Mouse (Mus musculus) liver, embryonic 13.5 days (tissue): ENCODE measurements around the gene Spout1. TPM values are rescaled to one million over a fixed set of nuclear protein-coding genes. Genes with fewer than 3 reads are reported as not detected.

Source experiments
- ATAC-seq: fragments of 200-750 bp; cut with Nextera tagmentation; 2 replicates; pipeline ENCODE4 v1.8.0; 2017; ENCODE audit warnings: low read depth, mild to moderate bottlenecking, moderate number of reproducible peaks, moderate library complexity
- DNase-seq: peaks from one replicate; pipeline ENCODE4 v3.0.0; 2022
- H3K27ac ChIP-seq: fragments of 300-500 bp; sonication (generic); 2 replicates; pipeline ENCODE4 v1.5.1; 2015; ENCODE audit warnings: moderate library complexity, mild to moderate bottlenecking, inconsistent platforms
- H3K27me3 ChIP-seq: fragments of 300-500 bp; sonication (generic); 2 replicates; pipeline ENCODE4 v1.6.1; 2015; ENCODE audit warnings: mild to moderate bottlenecking, inconsistent platforms
- H3K36me3 ChIP-seq: fragments of 300-500 bp; sonication (generic); 2 replicates; pipeline ENCODE4 v1.6.1; 2015; ENCODE audit warnings: mild to moderate bottlenecking, inconsistent platforms
- H3K4me1 ChIP-seq: fragments of 300-500 bp; sonication (generic); replicated peaks from 2 replicates; pipeline ENCODE4 v1.6.1; 2015; ENCODE audit warnings: inconsistent platforms
- H3K4me2 ChIP-seq: fragments of 300-500 bp; sonication (generic); 2 replicates; pipeline ENCODE4 v1.6.1; 2015; ENCODE audit warnings: inconsistent platforms, mild to moderate bottlenecking, moderate library complexity
- H3K4me3 ChIP-seq: fragments of 300-500 bp; sonication (generic); replicated peaks from 2 replicates; pipeline ENCODE4 v1.5.1; 2015; ENCODE audit warnings: mild to moderate bottlenecking, inconsistent platforms
- H3K9ac ChIP-seq: fragments of 300-500 bp; sonication (generic); 2 replicates; pipeline ENCODE4 v1.6.1; 2015; ENCODE audit warnings: mild to moderate bottlenecking, inconsistent platforms
- H3K9me3 ChIP-seq: fragments of 300-500 bp; sonication (generic); replicated peaks from 2 replicates; pipeline ENCODE4 v1.6.1; 2016; ENCODE audit warnings: inconsistent platforms
- WGBS: fragments of 180-500 bp; shearing (Covaris S2); methylation state at CpG from one replicate; pipeline ENCODE4 v1.1.7; 2015; ENCODE audit not compliant: insufficient replicate concordance; 5-methylcytosine and 5-hydroxymethylcytosine counted together
- polyA plus RNA-seq: library from polyadenylated mRNA; unstranded; fragments of >200 nt; fragmentation: Nextera tagmentation; extraction: Ambion mirVana; gene quantifications from 2 replicates; pipeline ENCODE4 v1.2.1, GENCODE M21; 2015

The Spout1 gene
- 40.5 and 42.5 TPM in 2 replicates for polyA plus RNA-seq

DNA sequence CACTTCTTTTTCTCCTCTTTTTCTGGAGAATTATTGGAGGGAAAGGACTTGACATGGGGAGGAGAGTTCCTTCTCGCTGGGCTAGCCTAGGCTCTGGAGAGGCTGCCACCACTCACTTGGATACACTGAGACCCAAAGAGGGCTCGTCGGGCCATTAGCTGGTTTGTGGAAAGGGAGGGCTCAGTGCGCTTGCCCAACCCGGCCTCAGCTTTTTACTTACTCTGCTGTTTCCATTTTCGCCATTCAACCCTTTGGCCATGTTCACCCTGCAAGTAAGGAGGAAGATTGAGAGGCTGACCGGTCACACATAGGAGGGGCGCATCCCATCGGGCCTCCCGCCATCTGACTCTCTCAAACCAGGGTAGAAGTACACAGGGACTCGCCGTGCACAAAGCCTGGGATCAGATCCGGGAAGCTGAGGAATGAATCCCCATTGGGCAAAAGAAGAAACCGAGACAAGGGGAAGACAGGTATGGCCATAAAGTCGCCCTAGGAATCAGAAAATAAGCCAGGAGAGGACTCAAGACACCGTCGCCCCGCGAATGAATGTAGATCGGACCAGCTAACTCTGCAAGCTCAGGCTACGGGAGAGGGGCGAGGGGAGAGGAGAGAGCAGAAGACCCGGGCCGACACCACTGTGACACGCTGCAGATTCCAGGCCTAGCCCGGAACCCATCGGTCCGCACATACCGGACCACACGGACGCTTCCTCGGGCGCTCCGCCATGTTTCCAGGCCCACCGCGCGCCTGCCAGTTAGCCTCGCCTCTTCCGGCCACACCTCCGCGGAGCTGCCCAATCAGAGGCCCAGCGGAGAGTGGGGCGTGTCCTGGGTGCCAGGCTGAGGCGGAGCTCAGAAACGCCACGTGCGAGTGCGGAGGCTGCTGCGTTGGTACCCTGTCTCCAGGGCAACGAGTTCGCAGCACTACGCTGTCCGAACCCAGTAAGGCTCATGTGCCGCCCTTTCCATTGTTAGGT, at the start of gene Spout1:
Gene Spout1 (minus strand): TSS at position 760 of the 976 bp plus-strand sequence.
- under 1% methylated on average over 54 of the region's 54 CpGs for WGBS
- Histone ChIP-seq H3K9ac (peak within 1 kb of the TSS; percentile 81), H3K4me2 (peak within 1 kb of the TSS; percentile 91), H3K36me3 (peaks cover 44% of the 10 kb centered on the region), H3K4me3 (peak within 1 kb of the TSS; percentile 80), H3K9me3 (peaks cover 6% of the 10 kb centered on the region), H3K27me3 (no peaks in the 10 kb centered on the region), H3K27ac (peak within 1 kb of the TSS; percentile 53), H3K4me1 (peaks cover 33% of the 10 kb centered on the region)
- ATAC-seq (peak; percentile 94), DNase-seq (peak; percentile 94)

DNA sequence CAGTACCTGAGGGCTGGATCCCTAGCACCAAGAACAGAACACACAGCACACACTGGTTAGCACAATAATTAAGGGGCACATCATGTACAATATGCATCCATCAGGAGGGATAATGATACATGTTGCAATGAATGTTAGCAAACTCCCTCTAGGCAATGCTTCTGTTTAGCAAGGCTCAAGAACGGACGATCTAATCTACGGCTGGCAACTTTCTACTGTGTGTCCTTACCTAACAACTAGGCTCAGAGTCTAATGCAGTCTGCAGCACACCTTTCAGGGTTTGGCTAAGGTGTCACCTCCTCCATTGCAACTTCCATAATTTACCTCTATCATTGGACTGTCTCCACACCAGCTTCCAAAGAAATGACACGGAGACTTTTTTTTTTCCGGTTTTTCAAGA, 38.0 kb upstream of the Spout1 start:
- Histone ChIP-seq H3K9me3 (no peaks in the 10 kb centered on the region; the same call in 1 of the 2 replicates), H3K27me3 (no peaks in the 10 kb centered on the region), H3K27ac (no peak overlapping the region), H3K4me3 (no peak overlapping the region), H3K9ac (no peak overlapping the region), H3K4me1 (no peaks in the 10 kb centered on the region; the same call in 1 of the 2 replicates), H3K4me2 (no peak overlapping the region), H3K36me3 (no peaks in the 10 kb centered on the region)
- DNase-seq = no peak
- 82% methylated on average over 5 of the region's 5 CpGs for WGBS
- no peak for ATAC-seq

DNA sequence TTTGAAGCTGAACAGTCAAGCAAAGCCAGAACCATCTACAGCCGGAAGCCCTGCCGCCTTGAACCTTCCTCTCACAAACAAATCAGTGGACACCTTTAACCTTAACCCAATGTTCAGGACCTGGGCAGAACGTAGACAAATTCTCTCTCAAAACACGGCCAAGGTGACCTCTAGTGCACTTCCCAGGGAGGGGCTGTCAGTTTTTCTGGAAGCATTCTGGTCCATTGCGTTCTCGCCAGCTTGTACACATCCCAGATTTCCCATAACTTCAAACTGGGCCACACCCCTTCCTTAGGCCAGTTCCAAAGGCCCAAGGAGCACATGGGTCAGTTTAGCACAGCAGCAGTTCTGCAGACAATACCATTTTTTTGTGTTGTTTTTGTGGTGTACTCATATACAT, 37.2 kb upstream of the Spout1 start:
- Histone ChIP-seq H3K27ac (no peak overlapping the region), H3K4me2 (no peak overlapping the region), H3K9me3 (no peaks in the 10 kb centered on the region; the same call in 1 of the 2 replicates), H3K4me1 (no peaks in the 10 kb centered on the region; the same call in 1 of the 2 replicates), H3K27me3 (no peaks in the 10 kb centered on the region), H3K36me3 (no peaks in the 10 kb centered on the region), H3K9ac (no peak overlapping the region), H3K4me3 (no peak overlapping the region)
- WGBS = 74% methylated on average over 6 of the region's 6 CpGs
- ATAC-seq (no peak), DNase-seq (no peak)

DNA sequence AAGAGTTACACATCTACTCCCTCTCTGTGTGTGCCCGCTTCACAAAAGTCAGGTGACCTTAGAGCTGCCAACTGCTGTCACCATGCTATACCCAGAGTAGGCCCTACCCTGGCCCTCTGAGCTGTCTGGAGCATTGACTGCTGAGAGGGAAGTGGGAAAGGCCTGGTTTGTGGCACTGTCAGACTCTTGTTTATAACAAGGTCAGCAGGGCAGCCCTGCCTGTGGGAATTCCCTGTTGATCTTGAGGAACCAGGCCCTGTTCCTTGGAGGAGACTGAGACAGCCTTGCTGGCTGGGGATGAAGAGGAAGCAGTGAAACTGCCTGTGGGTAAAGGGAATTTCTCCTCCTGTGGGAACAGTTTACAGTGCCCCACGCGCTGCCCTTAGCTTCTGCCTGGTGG, 36.5 kb upstream of the Spout1 start:
- Histone ChIP-seq H3K4me1 (no peaks in the 10 kb centered on the region; the same call in 1 of the 2 replicates), H3K36me3 (no peaks in the 10 kb centered on the region), H3K9me3 (no peaks in the 10 kb centered on the region; the same call in 1 of the 2 replicates), H3K27ac (peak overlapping the region; percentile 6; the same call in 1 of the 2 replicates), H3K27me3 (no peaks in the 10 kb centered on the region), H3K9ac (no peak overlapping the region), H3K4me2 (no peak overlapping the region), H3K4me3 (no peak overlapping the region)
- DNase-seq (no peak), ATAC-seq (no peak)
- 75% methylated on average over 3 of the region's 3 CpGs for WGBS

DNA sequence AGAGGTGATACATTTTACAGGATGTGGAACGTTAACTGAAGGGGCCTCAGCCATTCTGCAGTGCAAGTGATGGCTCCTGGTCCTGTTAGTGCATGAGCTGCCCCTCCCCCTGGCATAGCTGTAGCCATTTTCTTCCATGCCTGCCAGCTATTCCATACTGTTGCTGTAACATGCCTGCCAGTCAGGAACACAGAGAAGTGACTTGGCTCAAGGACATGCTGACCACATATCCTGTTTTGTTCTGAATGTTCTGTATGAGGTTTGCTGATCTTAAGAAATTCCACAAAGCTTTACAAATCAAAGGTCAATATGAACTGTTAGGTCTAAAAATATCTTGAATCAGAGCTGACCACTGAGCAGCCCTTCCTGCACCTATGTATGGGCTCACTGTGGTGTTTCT, 34.7 kb upstream of the Spout1 start:
- no peaks in the 10 kb centered on the region; the same call in 1 of the 2 replicates for H3K4me1 ChIP-seq
- no peaks in the 10 kb centered on the region for H3K27me3 ChIP-seq
- no peak for ATAC-seq
- no peaks in the 10 kb centered on the region; the same call in 1 of the 2 replicates for H3K9me3 ChIP-seq
- H3K27ac ChIP-seq = 0 out of 2 replicates have a peak overlapping the region, but pooled peaks have one; percentile 50
- H3K4me2 ChIP-seq = no peak overlapping the region
- no peaks in the 10 kb centered on the region for H3K36me3 ChIP-seq
- DNase-seq = no peak
- 52% methylated on average over 1 of the region's 1 CpGs for whole genome bisulfite sequencing
- no peak overlapping the region for H3K9ac ChIP-seq
- no peak overlapping the region for H3K4me3 ChIP-seq

DNA sequence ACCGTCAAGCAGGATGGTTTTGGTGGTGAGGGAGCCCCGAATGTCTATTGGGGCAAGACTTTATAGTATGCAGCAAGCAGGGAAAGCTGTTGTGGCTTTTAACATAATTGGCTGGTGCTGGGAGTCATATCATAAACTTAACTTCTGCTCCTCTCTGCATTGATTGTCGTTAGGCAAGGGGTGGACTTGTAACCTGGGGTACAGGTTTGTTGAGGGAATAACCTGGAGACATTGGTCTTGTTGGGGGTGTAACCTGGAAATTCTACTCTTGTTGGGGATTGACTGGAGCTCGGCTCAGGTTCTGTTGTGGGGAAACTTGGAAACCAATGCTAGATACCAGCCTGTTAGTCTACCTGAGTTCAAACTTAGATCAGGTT, 33.9 kb upstream of the Spout1 start:
- Histone ChIP-seq H3K9me3 (no peaks in the 10 kb centered on the region), H3K9ac (no peak overlapping the region), H3K27me3 (no peaks in the 10 kb centered on the region), H3K27ac (peak overlapping the region; percentile 50; the same call in 1 of the 2 replicates), H3K36me3 (no peaks in the 10 kb centered on the region), H3K4me1 (peaks cover under 1% of the 10 kb centered on the region; the same call in 1 of the 2 replicates), H3K4me3 (no peak overlapping the region), H3K4me2 (no peak overlapping the region)
- DNase-seq (no peak), ATAC-seq (no peak)
- 55% methylated on average over 4 of the region's 4 CpGs for whole genome bisulfite sequencing

DNA sequence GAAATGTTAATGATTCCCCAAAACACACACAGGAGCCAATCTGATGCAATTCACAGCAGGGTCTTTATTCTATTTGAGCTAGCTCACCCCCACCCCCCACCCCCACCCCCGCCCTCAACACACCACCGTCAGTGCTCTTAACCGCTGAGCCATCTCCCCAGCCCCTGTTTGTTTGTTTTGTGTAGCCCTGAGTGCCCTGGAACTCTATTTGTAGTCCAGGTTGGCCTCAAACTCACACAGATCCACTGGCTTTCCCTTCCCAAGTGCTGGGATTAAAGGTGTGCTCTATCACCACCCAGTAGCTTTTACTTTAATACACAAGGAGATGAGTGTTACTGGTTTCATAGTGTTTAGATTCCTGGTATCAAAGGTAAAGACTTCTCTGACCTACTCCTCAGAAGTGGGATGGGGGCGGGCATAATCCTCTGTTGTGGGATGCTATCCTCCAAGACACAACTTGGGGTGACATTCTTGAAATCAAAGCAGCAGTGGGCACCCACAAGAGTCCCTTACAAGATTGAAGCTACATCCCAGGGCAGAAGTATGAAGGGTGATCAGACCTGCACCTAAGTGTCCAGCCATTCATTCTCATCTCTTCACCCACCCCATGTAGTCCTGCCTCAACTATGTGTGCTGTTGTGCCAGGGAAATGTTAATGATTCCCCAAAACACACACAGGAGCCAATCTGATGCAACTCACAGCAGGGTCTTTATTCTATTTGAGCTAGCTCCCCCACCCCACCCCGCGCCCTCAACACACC, 33.3 kb upstream of the Spout1 start:
- Histone ChIP-seq H3K36me3 (no peaks in the 10 kb centered on the region), H3K9me3 (no peaks in the 10 kb centered on the region), H3K4me2 (no peak overlapping the region), H3K4me3 (no peak overlapping the region), H3K4me1 (peaks cover 6% of the 10 kb centered on the region), H3K27ac (peak overlapping the region; percentile 50; the same call in 1 of the 2 replicates), H3K9ac (no peak overlapping the region), H3K27me3 (no peaks in the 10 kb centered on the region)
- 71% methylated on average over 6 of the region's 6 CpGs for WGBS
- ATAC-seq (peak; percentile 50), DNase-seq (no peak)

DNA sequence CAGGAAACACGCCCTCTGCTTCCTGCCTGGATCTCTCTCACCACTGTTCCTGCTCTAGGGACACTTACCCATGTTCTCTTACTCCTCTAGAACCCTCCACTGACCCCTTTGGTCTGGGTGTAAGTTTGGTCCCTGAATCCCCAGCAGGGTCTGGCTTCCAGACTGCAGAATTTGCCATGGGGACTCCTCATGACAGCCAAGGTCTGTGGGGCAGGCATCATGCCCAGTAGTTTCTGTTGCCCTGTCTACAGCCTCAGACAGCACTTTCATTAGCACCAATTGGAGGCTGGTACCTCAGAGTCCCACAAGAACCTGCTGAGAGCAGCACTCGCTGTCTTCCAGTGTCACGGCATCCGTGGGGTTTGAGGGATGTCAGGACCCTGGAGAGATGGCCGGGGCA, 29.6 kb upstream of the Spout1 start:
- no peaks in the 10 kb centered on the region for H3K36me3 ChIP-seq
- ATAC-seq = no peak
- H3K9ac ChIP-seq = no peak overlapping the region
- peaks cover 35% of the 10 kb centered on the region for H3K4me1 ChIP-seq
- DNase-seq = no peak
- no peaks in the 10 kb centered on the region for H3K27me3 ChIP-seq
- H3K4me3 ChIP-seq = no peak overlapping the region
- no peak overlapping the region for H3K27ac ChIP-seq
- no peak overlapping the region for H3K4me2 ChIP-seq
- no peaks in the 10 kb centered on the region for H3K9me3 ChIP-seq
- 66% methylated on average over 5 of the region's 5 CpGs for WGBS

DNA sequence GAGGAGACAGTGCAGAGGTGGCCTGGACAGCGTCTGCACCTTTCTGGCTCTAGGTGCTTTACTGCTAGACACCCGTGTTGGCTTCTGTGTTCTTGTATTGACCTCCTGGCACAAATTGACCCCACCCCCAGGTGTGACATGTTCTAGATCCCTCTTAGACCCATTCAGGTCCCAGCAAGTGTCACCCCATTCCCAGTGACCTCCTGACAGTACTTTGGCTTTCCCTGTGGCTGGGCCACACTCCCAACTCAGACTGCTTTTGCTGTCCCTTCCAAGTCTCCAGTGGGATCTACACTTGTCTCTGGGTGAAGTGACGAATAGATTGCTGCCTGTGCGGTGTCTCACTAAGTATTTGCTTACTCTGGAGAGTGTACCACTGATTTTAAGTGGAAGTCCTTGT, 29.1 kb upstream of the Spout1 start:
- 69% methylated on average over 4 of the region's 4 CpGs for WGBS
- H3K27me3 ChIP-seq = no peaks in the 10 kb centered on the region
- H3K4me3 ChIP-seq = no peak overlapping the region
- H3K4me2 ChIP-seq = no peak overlapping the region
- H3K9ac ChIP-seq = no peak overlapping the region
- DNase-seq = no peak
- no peak overlapping the region for H3K27ac ChIP-seq
- no peaks in the 10 kb centered on the region for H3K9me3 ChIP-seq
- peaks cover 37% of the 10 kb centered on the region for H3K4me1 ChIP-seq
- ATAC-seq = no peak
- H3K36me3 ChIP-seq = no peaks in the 10 kb centered on the region

DNA sequence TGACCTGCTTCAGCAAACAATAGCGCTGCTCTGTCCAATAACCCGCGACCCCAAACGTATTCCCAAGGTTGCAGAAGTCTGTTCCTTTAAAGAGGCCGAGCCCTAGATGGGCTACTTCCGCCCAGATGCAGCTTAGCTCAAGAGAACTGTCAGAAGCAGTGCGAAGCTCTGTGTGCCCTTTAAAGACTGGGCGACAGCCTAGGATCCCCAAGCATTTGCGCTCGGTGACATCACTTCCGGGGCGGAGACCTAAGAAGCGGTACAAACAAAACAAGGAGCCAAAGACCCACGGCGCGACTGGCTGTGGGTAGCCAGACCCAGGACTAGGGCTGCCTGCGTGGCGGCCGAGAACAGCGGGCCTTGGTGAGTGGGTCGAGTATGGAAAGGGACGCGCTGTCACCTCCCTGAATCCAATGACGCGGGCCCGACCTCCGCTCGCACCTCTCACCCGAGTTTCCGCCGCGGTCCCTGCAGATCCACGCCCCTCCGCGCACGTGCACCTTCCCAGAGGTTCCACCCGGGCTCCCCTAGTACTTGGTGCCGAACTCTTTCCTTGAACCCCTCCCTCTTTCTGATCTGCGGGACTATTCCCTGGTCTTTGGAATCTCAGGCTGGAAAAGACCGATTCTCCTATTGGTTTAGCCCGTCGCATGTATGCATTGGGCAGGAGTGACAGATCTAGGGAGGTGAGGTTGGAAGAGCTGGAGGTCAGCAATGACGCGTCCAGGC, 27.5 kb upstream of the Spout1 start, which contains the start of gene Kyat1:
Gene Kyat1 (minus strand): TSS at position 219 of the 729 bp plus-strand sequence.
- 3% methylated on average over 44 of the region's 44 CpGs for WGBS
- Histone ChIP-seq H3K27me3 (no peaks in the 10 kb centered on the region), H3K4me2 (peak within 1 kb of the TSS; percentile 95), H3K36me3 (no peaks in the 10 kb centered on the region), H3K4me1 (peaks cover 37% of the 10 kb centered on the region), H3K9me3 (no peaks in the 10 kb centered on the region), H3K4me3 (peak within 1 kb of the TSS; percentile 82), H3K27ac (peak within 1 kb of the TSS; percentile 72), H3K9ac (peak within 1 kb of the TSS; percentile 76)
- DNase-seq = peak; percentile 85
- ATAC-seq = peak; percentile 92
